Mouse (Mus musculus) brown adipose tissue, adult 24 weeks (tissue): ENCODE data around the gene Klc1. TPM values are rescaled to one million over a fixed set of nuclear protein-coding genes. Genes with fewer than 3 reads are reported as not detected.
"Not testable (repeated sequence)": the region's sequence is repeated elsewhere in the genome, so short reads cannot be mapped to it uniquely, and the experiment has no call there.

ENCODE experiments used
- H3K27ac ChIP-seq: fragments of 200-500 bp; replicated peaks from 2 replicates; pipeline ENCODE4 v1.5.1; 2012; ENCODE audit warnings: low read depth, mild to moderate bottlenecking, low read length
- H3K4me1 ChIP-seq: fragments of 200-500 bp; 2 replicates; pipeline ENCODE4 v1.6.1; 2012; ENCODE audit warnings: low read length, mixed read lengths; ENCODE audit not compliant: control insufficient read depth, insufficient read depth, insufficient read length
- H3K4me3 ChIP-seq: fragments of 200-500 bp; 2 replicates; pipeline ENCODE4 v1.5.1; 2012; ENCODE audit warnings: low read depth, mild to moderate bottlenecking, low read length, moderate library complexity; ENCODE audit not compliant: insufficient read depth
- polyA plus RNA-seq: library from polyadenylated mRNA; stranded (reverse); fragments of >200 nt; gene quantifications from 2 replicates; pipeline ENCODE4 v1.2.4, GENCODE M21; 2012; ENCODE audit not compliant: missing spikeins, insufficient read depth, insufficient read length

The Klc1 gene
- polyA plus RNA-seq, 1 experiment = 20.6 TPM

DNA sequence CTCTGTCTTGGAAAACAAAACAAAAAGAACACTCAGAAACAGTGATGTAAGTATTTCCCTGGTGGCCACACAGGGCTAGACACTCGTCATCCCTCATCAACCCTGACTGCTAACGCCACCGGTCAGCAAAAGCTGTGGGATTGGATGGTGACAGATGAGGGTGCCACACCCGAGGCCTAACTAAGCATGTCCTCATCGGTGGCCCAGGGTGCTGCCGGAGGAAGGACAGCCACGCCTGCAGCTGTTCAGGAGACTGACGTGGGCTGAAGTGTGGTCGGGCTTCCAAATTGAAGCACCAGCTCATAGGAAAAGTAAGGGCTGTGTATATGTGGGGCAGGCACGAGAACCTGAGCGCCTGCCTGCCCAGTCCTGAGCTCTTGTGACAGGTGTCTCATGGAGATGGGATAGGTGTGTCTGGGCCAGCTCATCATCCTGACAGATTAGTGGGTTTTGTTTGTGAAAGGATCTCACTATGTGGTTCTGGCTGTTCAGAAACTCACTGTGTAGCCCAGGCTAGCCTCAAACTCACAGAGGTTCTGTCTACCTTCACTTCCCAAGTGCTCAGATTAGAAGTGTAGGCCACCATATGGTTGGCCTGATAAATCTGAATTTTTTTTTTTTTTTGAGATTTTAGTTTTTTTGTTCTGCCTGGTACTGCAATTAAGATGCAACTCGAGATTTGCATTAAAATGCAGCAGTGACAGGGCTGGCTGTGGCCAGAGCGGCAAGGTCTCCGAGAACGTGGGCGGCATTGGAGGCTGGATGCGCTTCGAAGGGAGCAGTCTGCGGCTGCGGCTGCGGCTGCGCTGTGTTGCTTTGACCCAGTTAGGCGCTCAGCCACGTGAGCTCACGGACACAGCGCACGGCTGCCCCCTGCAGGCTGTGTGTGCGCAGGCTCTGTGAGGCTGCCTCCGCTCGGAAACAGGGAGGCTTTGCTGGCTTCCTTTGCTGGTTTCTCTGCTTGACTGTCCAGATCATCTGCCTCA, 26.5 kb upstream of the Klc1 start:
- H3K4me1 ChIP-seq = no peaks in the 10 kb centered on the region
- H3K27ac ChIP-seq = no peak overlapping the region
- no peak overlapping the region for H3K4me3 ChIP-seq

DNA sequence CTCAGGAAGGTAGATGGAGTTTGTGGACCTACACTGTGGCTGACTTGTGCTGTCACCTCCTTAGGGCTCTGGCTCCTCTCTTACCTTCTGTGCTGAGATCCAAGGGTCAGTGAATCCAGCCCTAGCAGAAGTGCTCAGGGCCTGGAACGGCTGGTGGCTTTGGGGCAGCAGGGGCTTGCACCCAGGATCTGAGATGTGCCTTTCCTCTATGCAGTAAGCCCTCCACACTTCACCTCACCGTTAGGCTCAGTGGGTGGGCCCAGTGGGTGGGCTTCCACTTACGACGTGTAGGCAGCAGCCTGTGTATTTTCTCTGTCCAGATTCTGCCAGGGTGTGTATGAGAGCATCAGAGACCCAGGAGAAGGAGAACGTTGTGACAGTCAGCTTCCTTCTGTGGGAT, 25.7 kb upstream of the Klc1 start:
- Histone ChIP-seq H3K4me3 (no peak overlapping the region), H3K27ac (no peak overlapping the region), H3K4me1 (no peaks in the 10 kb centered on the region)

DNA sequence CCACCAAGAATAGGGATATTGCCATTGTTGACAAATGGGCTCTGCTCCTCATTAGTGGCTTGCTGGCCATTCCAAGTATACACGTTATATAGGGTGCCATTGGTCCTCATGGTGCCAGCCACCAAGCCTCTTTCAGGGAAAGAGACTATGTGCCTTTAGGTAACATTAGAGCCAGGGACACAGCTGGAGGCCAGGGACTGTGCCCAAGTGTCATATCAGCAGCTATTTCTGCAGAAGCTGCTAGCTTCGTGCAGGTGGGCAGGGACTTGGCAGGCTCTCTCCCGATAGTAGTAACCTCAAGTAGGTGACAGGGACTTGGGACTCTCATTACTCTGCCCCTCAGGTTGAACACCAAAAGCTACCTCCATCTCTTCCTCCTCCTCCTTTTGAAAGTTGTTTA, 23.7 kb upstream of the Klc1 start:
- Histone ChIP-seq H3K4me1 (no peaks in the 10 kb centered on the region), H3K4me3 (no peak overlapping the region), H3K27ac (no peak overlapping the region)

DNA sequence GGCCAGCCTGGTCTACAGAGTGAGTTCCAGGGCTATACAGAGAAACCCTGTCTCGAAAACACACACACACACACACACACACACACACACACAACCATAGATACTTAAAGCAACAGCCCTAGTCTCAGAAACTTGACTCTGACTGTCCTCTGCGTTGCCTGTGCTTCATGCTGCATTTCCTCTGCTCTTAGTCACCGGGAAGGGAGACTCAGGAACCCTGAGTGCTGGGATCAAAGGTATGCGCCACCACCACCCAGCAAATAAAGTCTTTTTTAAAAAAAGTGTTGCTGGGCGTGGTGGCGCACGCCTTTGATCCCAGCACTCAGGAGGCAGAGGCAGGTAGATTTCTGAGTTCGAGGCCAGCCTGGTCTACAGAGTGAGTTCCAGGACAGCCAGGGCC, 22.0 kb upstream of the Klc1 start:
- not testable (repeated sequence) for H3K4me1 ChIP-seq, H3K4me3 ChIP-seq, H3K27ac ChIP-seq

DNA sequence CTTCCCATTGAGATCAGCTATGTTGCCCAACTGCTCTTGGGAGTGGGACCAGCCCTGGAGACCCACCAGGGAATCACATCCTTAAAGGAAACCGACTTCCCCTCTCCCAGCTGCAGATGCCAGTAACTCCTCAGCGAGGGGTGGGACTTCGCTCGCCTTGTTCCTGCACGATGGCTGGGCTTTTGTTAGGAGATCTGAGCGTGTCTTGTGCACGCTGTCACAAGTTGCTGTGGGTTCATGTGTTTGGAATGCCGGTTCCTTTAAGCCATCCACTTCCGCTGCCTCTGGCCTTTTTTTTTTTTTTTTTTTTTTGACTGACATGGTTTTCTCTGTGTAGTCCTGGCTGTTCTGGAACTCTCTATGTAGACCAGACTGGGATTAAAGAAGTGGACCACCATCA, 21.3 kb upstream of the Klc1 start:
- Histone ChIP-seq H3K27ac (no peak overlapping the region), H3K4me1 (no peaks in the 10 kb centered on the region), H3K4me3 (no peak overlapping the region)

DNA sequence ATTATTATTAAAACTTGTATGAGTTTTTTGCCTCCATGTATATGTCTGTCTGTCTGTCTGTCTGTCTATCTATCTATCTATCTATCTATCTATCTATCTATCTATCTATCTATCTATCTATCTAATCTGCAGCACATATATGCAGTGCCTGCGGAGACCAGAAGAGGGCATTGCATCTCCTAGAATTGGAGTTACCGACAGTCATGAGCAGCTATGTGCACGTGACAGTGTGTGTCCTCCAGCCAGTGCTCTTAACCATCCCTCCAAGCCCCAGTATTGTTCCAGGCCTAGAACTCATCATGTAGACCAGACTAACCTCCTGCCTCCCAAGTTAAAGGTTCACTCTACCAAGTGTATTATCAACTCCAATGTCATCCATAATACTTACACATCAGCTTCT, 19.9 kb upstream of the Klc1 start:
- no peak overlapping the region for H3K27ac ChIP-seq
- no peak overlapping the region for H3K4me3 ChIP-seq
- no peaks in the 10 kb centered on the region for H3K4me1 ChIP-seq

DNA sequence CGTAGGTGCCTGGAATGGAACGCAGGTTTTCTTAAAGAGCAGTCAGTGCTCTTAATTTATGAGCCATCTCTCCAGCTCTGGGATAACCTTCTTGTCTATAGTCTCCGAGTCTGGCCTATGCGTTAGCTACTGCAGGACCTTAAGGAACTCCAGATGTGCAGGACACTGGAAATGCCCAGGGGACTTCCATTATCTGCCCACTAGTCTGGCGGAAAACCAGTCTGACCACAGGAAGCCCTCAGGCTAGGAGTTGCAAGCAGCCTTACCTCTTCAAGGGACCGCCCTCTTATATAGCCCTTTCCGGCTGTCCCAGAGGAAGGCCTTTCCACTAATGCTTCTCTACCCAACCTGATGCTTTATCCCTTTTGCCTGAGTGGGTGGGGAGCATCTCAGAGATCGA, 17.3 kb upstream of the Klc1 start:
- H3K27ac ChIP-seq = no peak overlapping the region
- no peak overlapping the region for H3K4me3 ChIP-seq
- peaks cover 6% of the 10 kb centered on the region for H3K4me1 ChIP-seq

DNA sequence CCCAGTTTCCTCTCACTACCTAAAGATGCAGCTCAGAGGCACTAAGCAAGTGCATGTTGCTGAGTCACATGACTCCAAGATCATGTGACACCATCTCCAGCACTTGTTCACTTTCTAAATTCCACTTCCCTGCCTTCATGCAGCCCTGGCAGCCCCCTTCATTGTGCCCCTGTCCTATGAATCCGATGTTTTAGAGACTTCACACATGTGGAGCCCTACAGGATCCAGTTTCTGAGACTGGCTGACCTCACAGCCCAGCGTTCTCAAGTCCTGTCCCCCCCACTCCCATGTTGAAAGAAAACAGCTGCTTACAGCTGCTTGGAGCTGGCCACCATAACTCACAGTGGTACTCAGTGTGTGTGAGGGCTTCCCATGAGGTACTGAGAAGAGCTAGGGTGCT, 15.2 kb upstream of the Klc1 start:
- Histone ChIP-seq H3K4me1 (peaks cover 7% of the 10 kb centered on the region), H3K4me3 (no peak overlapping the region), H3K27ac (no peak overlapping the region)

DNA sequence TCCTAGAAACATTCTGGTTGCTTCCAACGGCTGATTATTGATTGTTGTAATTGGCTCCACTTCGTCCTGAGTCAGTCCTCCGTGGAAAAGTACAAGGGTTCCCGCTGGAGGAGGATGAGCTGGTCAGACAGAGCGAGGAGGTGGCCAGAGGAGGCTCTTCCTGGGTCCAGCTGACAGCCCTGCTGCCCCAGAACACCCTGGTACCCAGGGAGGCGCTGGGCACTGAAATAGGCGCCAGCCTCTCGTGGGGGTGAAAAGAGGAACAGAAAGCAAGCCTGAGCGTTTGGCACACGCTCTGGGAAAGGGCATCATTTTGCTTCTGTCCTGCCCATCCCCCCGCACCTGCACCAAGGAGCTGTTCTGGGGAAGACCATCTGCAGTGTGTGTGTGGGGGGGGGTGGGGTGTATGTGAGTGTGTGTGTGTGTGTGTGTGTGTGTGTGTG, 14.6 kb upstream of the Klc1 start:
- Histone ChIP-seq H3K27ac (no peak overlapping the region), H3K4me1 (peaks cover 7% of the 10 kb centered on the region)

DNA sequence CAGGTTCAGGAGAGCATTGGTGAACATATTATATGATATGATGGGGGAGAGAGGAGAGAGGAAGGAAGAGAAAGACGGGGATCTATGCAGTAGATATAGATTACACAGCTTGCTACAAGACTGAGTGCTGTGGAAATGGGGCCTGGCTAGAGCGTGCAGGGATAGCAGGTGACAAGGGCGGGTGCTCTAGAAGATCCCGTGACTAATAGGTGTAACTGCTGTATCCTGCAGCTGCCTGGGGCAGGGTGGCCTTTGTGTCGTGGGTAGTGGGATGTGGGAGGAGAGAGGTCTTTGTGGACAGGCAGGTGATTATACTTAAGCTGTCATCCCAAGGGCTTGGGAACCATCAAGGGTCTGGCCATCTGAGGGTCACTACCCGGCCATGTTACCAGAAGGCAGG, 13.4 kb upstream of the Klc1 start:
- no peak overlapping the region for H3K4me3 ChIP-seq
- peaks cover 7% of the 10 kb centered on the region for H3K4me1 ChIP-seq
- no peak overlapping the region for H3K27ac ChIP-seq

More for the DNA sequence above, 14.6 kb upstream of the Klc1 start:
- no peak overlapping the region for H3K4me3 ChIP-seq

DNA sequence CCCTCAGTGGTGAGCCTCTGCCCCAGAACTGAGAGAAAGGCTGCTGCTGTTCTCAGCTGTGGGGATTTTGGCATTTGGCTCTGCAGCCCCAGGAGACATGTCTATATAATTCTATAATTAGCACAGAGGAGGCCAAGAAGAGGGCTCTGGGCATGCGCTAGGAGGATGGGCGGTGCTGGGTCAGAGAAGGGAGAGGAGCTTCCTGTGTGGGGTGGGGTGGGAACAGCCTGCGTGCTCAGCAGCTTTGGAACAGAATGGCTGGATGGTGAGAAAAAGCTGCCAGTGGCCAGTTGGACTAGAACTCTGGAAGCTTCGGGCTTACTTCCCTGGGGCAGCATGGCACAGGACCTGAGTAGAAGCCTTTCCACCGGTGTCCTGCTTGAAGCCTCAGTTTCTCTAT, 12.6 kb upstream of the Klc1 start:
- no peak overlapping the region for H3K4me3 ChIP-seq
- H3K27ac ChIP-seq = no peak overlapping the region; the same call in 1 of the 2 replicates
- H3K4me1 ChIP-seq = peaks cover 7% of the 10 kb centered on the region

DNA sequence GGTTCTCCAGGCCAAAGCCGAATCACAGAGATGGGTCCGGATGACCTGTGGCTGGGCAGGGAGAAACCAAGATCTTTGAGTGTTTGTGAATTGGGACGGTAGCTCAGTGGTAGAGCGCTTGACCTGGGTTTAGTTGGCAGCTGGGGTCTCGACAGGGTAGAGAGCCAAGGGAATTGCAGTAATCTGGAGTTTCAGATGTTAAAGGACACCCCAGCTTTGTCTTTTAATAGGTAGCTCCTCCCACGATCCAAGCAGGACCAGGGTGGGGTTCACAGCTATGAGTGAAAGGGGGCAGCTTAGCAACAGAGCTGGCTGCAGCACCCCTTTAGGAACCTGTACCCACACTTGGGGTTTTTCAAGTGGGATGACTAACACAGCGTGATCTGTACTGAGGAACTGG, 11.2 kb upstream of the Klc1 start:
- H3K4me3 ChIP-seq = no peak overlapping the region
- no peak overlapping the region for H3K27ac ChIP-seq
- H3K4me1 ChIP-seq = peaks cover 7% of the 10 kb centered on the region

DNA sequence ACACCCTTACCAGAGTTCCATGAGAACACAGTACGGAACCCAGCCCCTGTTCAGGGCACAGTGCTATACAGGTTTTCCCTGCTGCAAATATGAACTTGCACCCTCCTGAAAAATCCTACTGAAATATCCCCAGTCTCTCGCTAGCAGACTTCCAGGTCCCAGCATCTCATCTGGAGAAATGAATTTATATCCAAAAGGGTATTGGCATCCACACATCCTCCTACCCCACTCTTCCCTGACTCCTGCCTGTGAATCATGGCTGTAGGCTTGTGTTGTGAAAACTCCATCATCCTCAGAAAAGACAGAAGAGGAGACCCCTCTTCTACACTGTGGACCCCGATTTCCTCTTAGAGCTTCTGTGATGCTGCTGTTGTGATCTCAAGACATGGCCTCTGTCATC, 7.9 kb upstream of the Klc1 start:
- Histone ChIP-seq H3K4me3 (no peak overlapping the region), H3K27ac (no peak overlapping the region), H3K4me1 (peaks cover 11% of the 10 kb centered on the region)

DNA sequence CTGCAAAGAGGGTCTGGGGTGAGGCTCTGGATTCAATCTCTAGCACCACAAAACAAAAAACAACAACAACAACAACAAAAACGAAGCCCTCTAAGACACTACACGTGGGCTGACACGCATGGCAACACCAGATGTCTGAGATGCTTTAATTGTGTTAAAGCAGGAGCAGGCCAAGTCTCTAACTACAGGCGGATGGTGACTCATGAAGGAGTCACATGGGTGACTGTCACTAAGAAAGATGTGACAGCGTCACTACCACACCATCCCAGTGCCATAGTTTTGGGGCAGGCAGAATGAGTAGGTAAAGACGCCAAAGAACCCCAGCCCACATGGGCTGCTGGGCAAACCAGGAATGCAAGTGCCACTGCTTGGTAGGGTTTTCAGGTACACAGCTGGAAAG, 6.2 kb upstream of the Klc1 start:
- H3K27ac ChIP-seq = no peak overlapping the region
- H3K4me1 ChIP-seq = peaks cover 4% of the 10 kb centered on the region
- no peak overlapping the region for H3K4me3 ChIP-seq

DNA sequence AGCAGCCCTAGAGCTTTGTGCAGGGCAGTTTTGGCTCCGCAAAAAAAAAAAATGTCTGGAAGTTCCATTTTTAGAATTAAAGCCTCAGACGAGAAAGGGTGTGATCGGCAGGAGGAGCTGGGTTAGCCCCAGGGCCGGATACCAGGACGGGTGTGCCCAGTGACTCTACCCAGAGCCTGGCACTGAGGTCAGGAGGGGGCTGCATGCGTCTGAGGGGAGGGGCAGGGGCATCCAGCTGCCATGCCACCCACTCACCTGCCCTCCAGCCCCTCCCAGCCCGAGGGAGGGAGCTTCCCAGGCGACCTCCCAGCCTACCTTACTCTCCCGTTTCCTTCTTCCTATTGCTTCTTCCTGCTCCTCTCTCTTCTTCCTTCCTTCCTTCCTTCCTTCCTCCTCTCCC, 5.3 kb upstream of the Klc1 start:
- H3K4me1 ChIP-seq = peaks cover 7% of the 10 kb centered on the region
- H3K27ac ChIP-seq = no peak overlapping the region
- no peak overlapping the region for H3K4me3 ChIP-seq

DNA sequence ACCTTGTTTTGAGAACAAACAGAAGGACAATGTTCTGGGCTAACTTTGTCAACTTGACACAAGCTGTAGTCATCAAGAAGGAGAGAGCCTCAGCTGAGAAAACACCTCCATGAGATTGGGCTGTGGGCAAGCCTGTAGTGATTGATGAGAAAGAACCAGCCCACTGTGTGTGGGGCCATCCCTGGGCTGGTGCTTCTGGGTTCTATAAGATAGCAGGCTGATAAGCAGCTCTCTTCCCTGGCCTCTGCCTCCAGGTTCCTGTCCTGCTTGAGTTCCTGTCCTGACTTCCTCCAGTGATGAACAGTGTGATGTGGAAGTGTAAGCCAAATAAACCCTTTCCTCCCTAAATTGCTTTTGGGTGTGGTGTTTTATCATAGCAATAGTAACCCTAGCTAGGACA, 3.9 kb upstream of the Klc1 start:
- peaks cover 7% of the 10 kb centered on the region for H3K4me1 ChIP-seq
- H3K27ac ChIP-seq = no peak overlapping the region; the same call in 1 of the 2 replicates
- H3K4me3 ChIP-seq = no peak overlapping the region
